Mouse (Mus musculus): ENCODE data around the gene Inpp5b. TPM values are rescaled to one million over a fixed set of nuclear protein-coding genes. Genes with fewer than 3 reads are reported as not detected.
"Not testable (repeated sequence)": the region's sequence is repeated elsewhere in the genome, so short reads cannot be mapped to it uniquely, and the experiment has no call there.

The Inpp5b gene
- polyA plus RNA-seq, 1 experiment from 2014 or later: 25.2 TPM

GRCm38 (mm10) chr4:124703881-124704796 lies 37.5 kb upstream of the Inpp5b start:
- no peak overlapping the region for H3K4me3 ChIP-seq
- H3K4me1 ChIP-seq: peaks cover 60% of the 10 kb centered on the region
- 7% methylated on average over 6 of the region's 6 CpGs for WGBS
- H3K36me3 ChIP-seq: no peaks in the 10 kb centered on the region
- H3K27ac ChIP-seq (replicated peaks): peak overlapping the region; percentile 39
- H3K9ac ChIP-seq (replicated peaks): peak overlapping the region; percentile 21; the same call in 1 of the 2 replicates
- ATAC-seq (ENCODE audit: low FRiP score, low read depth): no peak
- peaks cover 44% of the 10 kb centered on the region for H3K27me3 ChIP-seq
- peak overlapping the region; percentile 29 for H3K4me2 ChIP-seq (replicated peaks)
- H3K9me3 ChIP-seq: no peaks in the 10 kb centered on the region

- H3K9ac ChIP-seq (replicated peaks): peak overlapping the region; percentile 7; the same call in 1 of the 2 replicates
- peaks cover 63% of the 10 kb centered on the region for H3K4me1 ChIP-seq
- 24% methylated on average over 11 of the region's 11 CpGs for WGBS
- H3K4me3 ChIP-seq: no peak overlapping the region
- peaks cover 47% of the 10 kb centered on the region for H3K27me3 ChIP-seq
- ATAC-seq (ENCODE audit: low FRiP score, low read depth): no peak
- no peaks in the 10 kb centered on the region for H3K36me3 ChIP-seq
- no peaks in the 10 kb centered on the region for H3K9me3 ChIP-seq
- peak overlapping the region; percentile 39 for H3K27ac ChIP-seq (replicated peaks)
- H3K4me2 ChIP-seq (replicated peaks): peak overlapping the region; percentile 29; the same call in 1 of the 2 replicates
Observed at GRCm38 (mm10) chr4:124704797-124705474, 36.7 kb upstream of the Inpp5b start.

GRCm38 (mm10) chr4:124705661-124706269 lies 35.9 kb upstream of the Inpp5b start:
- Histone ChIP-seq H3K9me3 (no peaks in the 10 kb centered on the region), H3K36me3 (no peaks in the 10 kb centered on the region), H3K4me1 (peaks cover 59% of the 10 kb centered on the region), H3K27ac (replicated peaks) (no peak overlapping the region), H3K4me2 (replicated peaks) (no peak overlapping the region), H3K9ac (replicated peaks) (no peak overlapping the region), H3K4me3 (no peak overlapping the region), H3K27me3 (peaks cover 50% of the 10 kb centered on the region)
- ATAC-seq (ENCODE audit: low FRiP score, low read depth): no peak
- WGBS: 93% methylated on average over 23 of the region's 23 CpGs

GRCm38 (mm10) chr4:124707381-124708199 lies 34.1 kb upstream of the Inpp5b start:
- not testable (repeated sequence) for H3K36me3 ChIP-seq; H3K4me2 ChIP-seq (replicated peaks); H3K9me3 ChIP-seq; H3K9ac ChIP-seq (replicated peaks); H3K27ac ChIP-seq (replicated peaks); H3K4me3 ChIP-seq; ATAC-seq (ENCODE audit: low FRiP score, low read depth)
- Histone ChIP-seq H3K4me1 (peaks cover 41% of the 10 kb centered on the region), H3K27me3 (peaks cover 34% of the 10 kb centered on the region)
- 87% methylated on average over 25 of the region's 25 CpGs for WGBS

GRCm38 (mm10) chr4:124708200-124708517 lies 33.5 kb upstream of the Inpp5b start:
- not testable (repeated sequence) for H3K4me3 ChIP-seq; H3K36me3 ChIP-seq; H3K9ac ChIP-seq (replicated peaks); H3K27ac ChIP-seq (replicated peaks); H3K9me3 ChIP-seq; ATAC-seq (ENCODE audit: low FRiP score, low read depth)
- 9% methylated on average over 1 of the region's 1 CpGs for WGBS
- peak overlapping the region; percentile 52; the same call in 1 of the 2 replicates for H3K4me2 ChIP-seq (replicated peaks)
- H3K27me3 ChIP-seq: peaks cover 34% of the 10 kb centered on the region
- peaks cover 39% of the 10 kb centered on the region for H3K4me1 ChIP-seq

- Histone ChIP-seq H3K4me1 (peaks cover 33% of the 10 kb centered on the region), H3K9ac (replicated peaks) (0 out of 2 replicates have a peak overlapping the region, but pooled peaks have one; percentile 28), H3K36me3 (no peaks in the 10 kb centered on the region), H3K4me3 (peak overlapping the region; percentile 26), H3K4me2 (replicated peaks) (peak overlapping the region; percentile 52), H3K27me3 (peaks cover 34% of the 10 kb centered on the region), H3K9me3 (no peaks in the 10 kb centered on the region), H3K27ac (replicated peaks) (peak overlapping the region; percentile 43; the same call in 1 of the 2 replicates)
- ATAC-seq (ENCODE audit: low FRiP score, low read depth): peak; percentile 39
- 2% methylated on average over 41 of the region's 41 CpGs for WGBS
Observed at GRCm38 (mm10) chr4:124708518-124709477, 32.9 kb upstream of the Inpp5b start.

- Histone ChIP-seq H3K36me3 (no peaks in the 10 kb centered on the region), H3K9ac (replicated peaks) (peak overlapping the region; percentile 39; the same call in 1 of the 2 replicates), H3K9me3 (no peaks in the 10 kb centered on the region), H3K27ac (replicated peaks) (no peak overlapping the region), H3K27me3 (peaks cover 34% of the 10 kb centered on the region), H3K4me2 (replicated peaks) (peak overlapping the region; percentile 49), H3K4me3 (peak overlapping the region; percentile 19; the same call in 1 of the 2 replicates), H3K4me1 (peaks cover 24% of the 10 kb centered on the region)
- 3% methylated on average over 18 of the region's 18 CpGs for WGBS
- no peak for ATAC-seq (ENCODE audit: low FRiP score, low read depth)
Observed at GRCm38 (mm10) chr4:124709961-124710446, 31.6 kb upstream of the Inpp5b start.

- H3K9me3 ChIP-seq: no peaks in the 10 kb centered on the region
- ATAC-seq (ENCODE audit: low FRiP score, low read depth): no peak
- H3K9ac ChIP-seq (replicated peaks): no peak overlapping the region
- H3K27ac ChIP-seq (replicated peaks): no peak overlapping the region
- 10% methylated on average over 5 of the region's 5 CpGs for WGBS
- H3K4me3 ChIP-seq: no peak overlapping the region
- peaks cover 30% of the 10 kb centered on the region for H3K4me1 ChIP-seq
- no peak overlapping the region for H3K4me2 ChIP-seq (replicated peaks)
- H3K27me3 ChIP-seq: peaks cover 34% of the 10 kb centered on the region
- H3K36me3 ChIP-seq: peaks cover 2% of the 10 kb centered on the region
Observed at GRCm38 (mm10) chr4:124710776-124711291, 30.8 kb upstream of the Inpp5b start.

- Histone ChIP-seq H3K27ac (replicated peaks) (no peak overlapping the region), H3K36me3 (peaks cover 14% of the 10 kb centered on the region), H3K9me3 (no peaks in the 10 kb centered on the region), H3K9ac (replicated peaks) (no peak overlapping the region), H3K27me3 (peaks cover 26% of the 10 kb centered on the region), H3K4me1 (peaks cover 35% of the 10 kb centered on the region), H3K4me3 (no peak overlapping the region), H3K4me2 (replicated peaks) (no peak overlapping the region)
- no peak for ATAC-seq (ENCODE audit: low FRiP score, low read depth)
- WGBS: 86% methylated on average over 6 of the region's 6 CpGs
Observed at GRCm38 (mm10) chr4:124712618-124713017, 29.0 kb upstream of the Inpp5b start.

GRCm38 (mm10) chr4:124713850-124714249 lies 27.8 kb upstream of the Inpp5b start:
- not testable (repeated sequence) for H3K9ac ChIP-seq (replicated peaks); H3K4me3 ChIP-seq; H3K4me2 ChIP-seq (replicated peaks); H3K27ac ChIP-seq (replicated peaks); ATAC-seq (ENCODE audit: low FRiP score, low read depth); H3K9me3 ChIP-seq
- peaks cover 29% of the 10 kb centered on the region for H3K4me1 ChIP-seq
- peaks cover 19% of the 10 kb centered on the region for H3K27me3 ChIP-seq
- WGBS: 78% methylated on average over 5 of the region's 5 CpGs
- peaks cover 26% of the 10 kb centered on the region for H3K36me3 ChIP-seq
